Mouse (Mus musculus) frontal cortex, adult 2 months (tissue): ENCODE results near the gene Olfr1020. TPM values are rescaled to one million over a fixed set of nuclear protein-coding genes. Genes with fewer than 3 reads are reported as not detected.

Experiments used
- DNase-seq, 2 experiments: peaks; one replicate each; pipeline ENCODE4 v3.0.0; 2022; ENCODE audit warnings: low spot score in 1 of 2; ENCODE audit errors: extremely low spot score in 1 of 2
- polyA plus RNA-seq: library from polyadenylated mRNA; depleted of rRNA; stranded (reverse); fragments of >200 nt; gene quantifications from 2 replicates; pipeline ENCODE4 v1.2.3, GENCODE M21; 2012; rRNA removed

Gene Olfr1020
- polyA plus RNA-seq, result not detected in 2 replicates

DNA sequence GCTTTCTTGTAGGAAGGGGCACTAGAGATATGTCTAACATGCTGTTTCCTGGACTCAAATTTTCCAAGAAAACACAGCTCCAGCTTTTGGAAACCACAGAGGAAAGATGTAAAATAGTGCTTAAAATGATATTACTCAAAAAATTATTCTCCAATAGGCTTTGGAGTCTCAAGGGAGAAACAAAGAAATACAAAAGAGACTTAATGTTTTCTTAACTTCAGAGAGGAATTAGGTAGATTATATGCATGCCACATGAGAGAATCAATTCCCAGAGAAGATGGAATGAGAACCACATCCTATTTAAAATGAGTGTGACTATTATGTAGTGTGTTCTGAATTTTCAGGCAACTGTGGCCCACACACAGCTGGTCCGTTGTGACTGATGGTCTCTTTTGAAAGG is at the start of gene Olfr1020:
Gene Olfr1020 (plus strand): TSS at position 301 of the 400 bp plus-strand sequence.
- no peak for DNase-seq

DNA sequence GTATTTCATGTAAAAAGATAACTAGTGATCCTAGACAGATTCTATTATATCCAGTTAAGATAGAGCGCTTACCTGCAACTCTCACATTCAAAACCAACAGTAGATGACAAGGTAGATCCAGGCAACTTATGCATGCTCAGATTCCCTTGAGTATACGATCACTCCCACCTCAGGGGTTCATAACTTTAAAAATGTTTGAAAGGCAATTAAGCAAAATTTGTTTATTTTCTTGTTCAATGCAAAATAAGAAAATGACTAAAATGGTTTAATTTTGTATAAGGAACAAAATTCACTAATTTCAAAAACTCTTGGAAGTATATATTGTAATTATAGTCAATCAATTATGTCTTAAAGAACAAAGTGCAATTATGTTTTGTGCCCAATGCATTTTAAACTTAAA is 44.4 kb upstream of the Olfr1020 start, which contains the start of gene Olfr1016:
Gene Olfr1016 (minus strand): TSS at position 101 of the 400 bp plus-strand sequence.
- DNase-seq, result no peak

DNA sequence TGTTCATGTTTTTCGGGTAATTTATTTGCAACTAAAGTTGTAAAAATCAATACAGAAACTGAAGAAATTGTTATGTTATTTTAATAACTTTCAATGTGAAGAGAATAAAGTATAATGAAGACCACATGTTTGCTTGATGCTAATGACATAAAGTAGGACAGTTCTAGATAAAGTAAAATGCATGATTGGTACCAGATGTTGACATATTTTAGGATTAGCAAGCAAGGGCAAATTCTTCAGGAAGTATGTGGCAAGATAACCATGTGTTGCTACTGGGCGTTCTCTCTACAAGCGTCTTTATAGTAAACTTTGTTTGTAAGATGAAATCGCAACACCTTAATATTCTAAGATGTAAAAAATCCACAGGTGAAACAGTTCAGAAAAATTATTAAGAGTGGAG is 42.3 kb upstream of the Olfr1020 start:
- no peak for DNase-seq

DNA sequence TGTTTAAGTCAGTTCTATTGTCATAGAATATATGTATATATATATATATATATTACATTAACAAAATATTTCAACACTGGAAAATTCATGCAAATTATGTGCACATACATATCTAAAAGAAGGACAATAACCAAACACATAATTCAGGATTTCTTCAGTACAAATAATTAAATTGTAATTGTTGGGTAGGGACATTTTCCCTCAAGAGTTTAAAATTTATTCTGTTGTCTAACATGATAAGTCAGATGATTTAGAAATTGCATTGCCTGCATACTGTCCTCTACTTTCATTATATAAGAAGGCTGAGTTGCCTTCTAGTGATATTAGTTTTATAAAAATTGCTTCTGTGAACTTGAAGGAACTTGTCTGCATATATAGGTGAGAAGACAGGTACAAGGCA is 28.7 kb upstream of the Olfr1020 start, which contains the start of gene Olfr1018:
Gene Olfr1018 (plus strand): TSS at position 301 of the 400 bp plus-strand sequence.
- no peak for DNase-seq

DNA sequence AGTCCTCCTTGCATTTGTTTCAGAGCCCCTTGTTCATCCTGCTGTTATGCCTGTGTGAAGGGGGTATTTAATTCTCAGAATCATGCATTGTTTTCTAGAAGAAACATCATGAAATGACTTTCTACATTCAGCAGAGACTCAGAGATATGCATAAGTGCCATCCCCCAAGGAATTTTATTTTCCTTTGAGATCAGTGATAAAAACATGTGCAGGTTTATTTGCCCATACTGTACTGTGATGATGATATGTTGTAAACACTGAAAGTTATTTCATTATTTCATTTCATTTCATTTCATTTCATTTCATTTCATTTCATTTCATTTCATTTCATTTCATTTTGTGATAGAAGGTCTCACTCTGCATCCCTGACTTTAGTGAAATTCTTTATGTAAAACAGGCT is 1.4 kb upstream of the Olfr1020 start, which contains the start of gene Olfr1019:
Gene Olfr1019 (minus strand): TSS at position 101 of the 400 bp plus-strand sequence.
- DNase-seq, result no peak

DNA sequence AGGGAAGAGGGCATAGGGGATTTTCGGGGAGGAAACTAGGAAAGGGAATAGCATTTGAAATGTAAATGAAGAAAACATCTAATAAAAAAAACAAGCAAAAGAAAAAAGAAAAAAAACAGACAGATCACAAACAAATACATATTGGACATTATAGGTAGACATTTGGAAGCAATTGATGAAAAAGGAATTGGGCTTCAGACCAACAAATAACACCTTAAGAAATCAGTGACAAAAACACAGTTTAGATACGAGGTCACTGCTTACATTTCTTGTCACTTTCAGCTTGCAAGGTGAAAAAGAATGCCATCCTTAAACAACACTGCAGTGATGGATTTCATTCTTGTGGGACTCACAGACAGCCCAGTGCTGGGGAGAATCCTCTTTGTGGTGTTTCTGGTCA is 21.5 kb downstream of the Olfr1020 start, which contains the start of gene Olfr1022:
Gene Olfr1022 (plus strand): TSS at position 301 of the 400 bp plus-strand sequence.
- DNase-seq, result no peak

DNA sequence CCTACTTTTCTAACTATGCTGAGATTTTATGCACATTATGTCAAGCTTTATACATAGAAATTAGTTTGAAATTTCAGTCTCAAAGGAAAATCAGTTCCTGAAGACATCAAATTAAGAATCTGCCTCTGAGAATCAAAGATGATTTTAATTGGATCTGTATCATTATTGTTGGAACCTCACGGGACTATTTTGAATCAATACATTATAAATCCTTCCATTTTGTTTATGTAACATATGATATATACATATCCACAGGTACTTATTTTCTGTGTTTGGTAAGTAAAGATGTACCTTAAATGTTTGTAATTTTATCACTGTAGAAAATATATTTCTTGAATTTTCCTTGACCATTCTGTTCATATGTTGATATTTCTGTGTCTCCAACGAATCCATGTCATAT is 38.5 kb downstream of the Olfr1020 start, which contains the start of gene Olfr1023:
Gene Olfr1023 (plus strand): TSS at position 301 of the 400 bp plus-strand sequence.
- DNase-seq, result no peak

Other genes starting within 250 kb of the Olfr1020 start
- gene Olfr1000, start 235.1 kb upstream of the Olfr1020 start, polyA plus RNA-seq, result not detected in 2 replicates
- not detected in 2 replicates for gene Olfr1002, start 196.3 kb upstream of the Olfr1020 start, polyA plus RNA-seq
- not detected in 2 replicates for gene Olfr154, start 182.6 kb upstream of the Olfr1020 start, polyA plus RNA-seq
- not detected in 2 replicates for gene Olfr1006, start 168.3 kb upstream of the Olfr1020 start, polyA plus RNA-seq
- gene Olfr1008, start 157.6 kb upstream of the Olfr1020 start, polyA plus RNA-seq, result not detected in 2 replicates
- gene Olfr1009, start 131.6 kb upstream of the Olfr1020 start, polyA plus RNA-seq, result 0.06 TPM in 1 of 2 replicates, not detected in the other
- not detected in 2 replicates for gene Olfr1012, start 84.3 kb upstream of the Olfr1020 start, polyA plus RNA-seq
- gene Olfr1013, start 79.9 kb upstream of the Olfr1020 start, polyA plus RNA-seq, result 0.10 TPM in 1 of 2 replicates, not detected in the other
- not detected in 2 replicates for gene Olfr1014, start 74.3 kb upstream of the Olfr1020 start, polyA plus RNA-seq
- gene Olfr1015, start 65.0 kb upstream of the Olfr1020 start, polyA plus RNA-seq, result not detected in 2 replicates
- not detected in 2 replicates for gene Olfr1016, start 44.5 kb upstream of the Olfr1020 start, polyA plus RNA-seq
- 0.27 TPM in 1 of 2 replicates, not detected in the other for gene Olfr1018, start 28.6 kb upstream of the Olfr1020 start, polyA plus RNA-seq
- gene Olfr1019, start 1.5 kb upstream of the Olfr1020 start, polyA plus RNA-seq, result 0.06 TPM in 1 of 2 replicates, not detected in the other
- not detected in 2 replicates for gene Olfr1022, start 21.6 kb downstream of the Olfr1020 start, polyA plus RNA-seq
- not detected in 2 replicates for gene Olfr1023, start 38.6 kb downstream of the Olfr1020 start, polyA plus RNA-seq
- not detected in 2 replicates for gene Olfr1024, start 58.0 kb downstream of the Olfr1020 start, polyA plus RNA-seq
- not detected in 2 replicates for gene Olfr1025-ps1, start 68.2 kb downstream of the Olfr1020 start, polyA plus RNA-seq
- not detected in 2 replicates for gene Olfr1026, start 74.5 kb downstream of the Olfr1020 start, polyA plus RNA-seq
- not detected in 2 replicates for gene Olfr1028, start 103.4 kb downstream of the Olfr1020 start, polyA plus RNA-seq
- gene Olfr1029, start 126.9 kb downstream of the Olfr1020 start, polyA plus RNA-seq, result 0.08 and 0.11 TPM in 2 replicates
- gene Olfr1030, start 132.2 kb downstream of the Olfr1020 start, polyA plus RNA-seq, result 0.04 TPM in 1 of 2 replicates, not detected in the other
- not detected in 2 replicates for gene Olfr1031, start 143.3 kb downstream of the Olfr1020 start, polyA plus RNA-seq
- not detected in 2 replicates for gene Olfr1032, start 158.5 kb downstream of the Olfr1020 start, polyA plus RNA-seq
- 0.11 and 0.16 TPM in 2 replicates for gene Olfr1033, start 173.6 kb downstream of the Olfr1020 start, polyA plus RNA-seq
- 0.02 TPM in 1 of 2 replicates, not detected in the other for gene Olfr1034, start 198.8 kb downstream of the Olfr1020 start, polyA plus RNA-seq
- not detected in 2 replicates for gene Olfr1036, start 227.0 kb downstream of the Olfr1020 start, polyA plus RNA-seq
- gene Olfr1037, start 240.4 kb downstream of the Olfr1020 start, polyA plus RNA-seq, result not detected in 2 replicates